Mouse (Mus musculus) olfactory bulb, adult 2 months (tissue): ENCODE data around the gene Tmem30a. TPM values are rescaled to one million over a fixed set of nuclear protein-coding genes. Genes with fewer than 3 reads are reported as not detected.

ENCODE experiments used
- H3K27ac ChIP-seq: fragments of 200-500 bp; 2 replicates; pipeline ENCODE4 v1.5.1; 2012; ENCODE audit warnings: low read depth, low read length; ENCODE audit not compliant: insufficient read depth
- H3K4me1 ChIP-seq: fragments of 200-500 bp; 2 replicates; pipeline ENCODE4 v1.6.1; 2012; ENCODE audit warnings: low read length; ENCODE audit not compliant: control insufficient read depth, insufficient read depth
- H3K4me3 ChIP-seq: fragments of 200-500 bp; 2 replicates; pipeline ENCODE4 v1.5.1; 2012; ENCODE audit warnings: mild to moderate bottlenecking, low read depth, low read length, moderate library complexity; ENCODE audit not compliant: insufficient read depth
- CTCF ChIP-seq: fragments of 200-500 bp; IDR thresholded peaks from 2 replicates; pipeline ENCODE4 v1.5.1; 2012; ENCODE audit warnings: low read depth, mild to moderate bottlenecking, low read length, moderate library complexity; ENCODE audit not compliant: insufficient read depth
- POLR2A ChIP-seq: fragments of 200-500 bp; IDR thresholded peaks from 2 replicates; pipeline ENCODE4 v1.6.1; 2012; ENCODE audit warnings: mild to moderate bottlenecking, low read depth, low read length, moderate library complexity; ENCODE audit not compliant: insufficient read depth
- WGBS: fragments of 180-500 bp; shearing (Covaris S2); methylation state at CpG from one replicate; pipeline ENCODE4 v1.1.7; 2018; 5-methylcytosine and 5-hydroxymethylcytosine counted together
- polyA plus RNA-seq: library from polyadenylated mRNA; stranded (reverse); fragments of >200 nt; gene quantifications from 2 replicates; pipeline ENCODE4 v1.2.4, GENCODE M21; 2012; ENCODE audit warnings: low replicate concordance; ENCODE audit not compliant: missing spikeins, insufficient read depth, insufficient read length

Tmem30a gene
- polyA plus RNA-seq, 1 experiment: 112 TPM

DNA sequence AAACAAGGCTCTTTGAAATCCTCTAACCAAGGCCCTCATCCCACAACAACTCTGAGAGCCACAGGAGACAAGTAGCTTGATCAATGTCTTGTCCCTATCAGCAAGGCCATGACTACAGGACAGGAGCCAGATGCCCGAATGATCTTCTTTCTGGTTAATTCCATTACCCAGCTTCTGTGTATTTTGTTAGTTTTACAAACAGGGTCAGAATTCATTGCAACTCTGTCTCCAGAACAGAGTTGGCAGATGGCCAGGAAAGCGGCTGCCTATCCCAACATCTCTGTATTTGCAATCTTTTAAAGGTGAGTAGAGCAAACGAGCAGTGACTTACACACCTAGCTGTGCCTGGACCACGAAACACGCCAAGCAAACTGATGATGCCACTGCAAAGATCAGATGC lies 63.0 kb downstream of the Tmem30a start:
- 71% methylated on average over 5 of the region's 5 CpGs for WGBS
- H3K27ac ChIP-seq: no peak overlapping the region
- TF ChIP-seq POLR2A (no peak), CTCF (no peak)
- H3K4me1 ChIP-seq: no peaks in the 10 kb centered on the region
- no peak overlapping the region for H3K4me3 ChIP-seq

DNA sequence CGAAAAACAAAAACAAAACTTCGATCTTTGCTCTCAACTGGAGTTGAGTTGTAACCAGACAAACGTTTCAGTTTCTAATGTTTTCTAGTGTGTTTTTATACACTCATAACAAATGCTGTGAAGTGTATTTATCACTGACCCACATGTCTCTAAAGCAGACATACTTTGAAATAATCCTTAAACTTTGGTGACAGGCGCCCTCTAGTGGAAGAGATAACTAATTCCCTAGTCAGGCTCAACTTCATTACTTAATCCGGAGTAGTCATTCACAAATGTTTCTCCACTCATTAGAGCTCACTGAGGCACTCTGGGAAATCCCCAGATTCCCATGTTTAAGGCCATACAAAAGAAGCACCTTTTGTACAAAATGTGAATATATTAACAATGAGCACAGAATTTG lies 70.2 kb downstream of the Tmem30a start:
- TF ChIP-seq CTCF (no peak), POLR2A (no peak)
- H3K27ac ChIP-seq: no peak overlapping the region
- H3K4me3 ChIP-seq: no peak overlapping the region
- H3K4me1 ChIP-seq: peaks cover 15% of the 10 kb centered on the region
- 35% methylated on average over 5 of the region's 5 CpGs for WGBS

DNA sequence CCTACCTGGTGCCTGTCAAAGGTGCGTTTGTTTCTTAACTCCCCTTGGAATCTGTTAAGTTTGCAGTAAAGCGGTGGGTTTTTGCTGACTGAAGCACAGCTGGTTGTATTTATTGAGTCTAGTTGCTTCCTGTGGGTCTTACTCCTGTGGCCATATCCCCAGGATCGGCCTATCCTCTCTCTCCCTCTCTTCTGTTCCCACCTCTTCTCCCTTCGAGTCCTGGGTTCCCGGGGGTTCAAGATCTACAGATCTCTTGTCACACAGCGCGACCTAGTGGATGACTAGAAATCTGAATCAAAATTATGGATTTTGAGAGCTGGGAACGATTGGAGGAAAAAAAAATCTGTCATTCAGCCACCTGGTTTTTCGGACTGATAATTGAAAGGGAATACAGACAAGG lies 72.3 kb downstream of the Tmem30a start:
- peaks cover 18% of the 10 kb centered on the region for H3K4me1 ChIP-seq
- TF ChIP-seq POLR2A (no peak), CTCF (peak; percentile 24; the same call in 1 of the 2 replicates)
- WGBS: 10% methylated on average over 9 of the region's 9 CpGs
- no peak overlapping the region for H3K27ac ChIP-seq
- H3K4me3 ChIP-seq: no peak overlapping the region

DNA sequence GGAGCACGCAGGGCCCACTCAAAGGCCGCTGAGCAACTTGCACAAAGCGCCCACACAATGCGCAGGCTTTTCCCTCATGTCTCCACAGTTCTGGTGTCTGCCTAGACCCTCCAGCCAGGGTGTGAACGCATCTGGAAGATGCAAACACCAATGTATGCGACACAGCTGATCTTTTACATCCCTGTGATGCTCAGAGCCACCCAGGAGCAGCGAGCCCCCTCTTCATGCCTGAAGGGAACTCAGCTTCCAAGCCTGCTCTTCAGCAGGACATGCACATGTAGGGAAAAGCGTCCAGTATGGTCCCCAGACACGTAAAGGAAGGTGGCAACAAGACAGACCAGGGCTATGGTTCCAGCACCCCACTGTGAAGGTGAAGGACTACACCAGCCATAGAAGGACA lies 73.2 kb downstream of the Tmem30a start:
- Histone ChIP-seq H3K27ac (no peak overlapping the region), H3K4me1 (peaks cover 18% of the 10 kb centered on the region), H3K4me3 (no peak overlapping the region)
- WGBS: 80% methylated on average over 9 of the region's 9 CpGs
- TF ChIP-seq POLR2A (no peak), CTCF (no peak)

DNA sequence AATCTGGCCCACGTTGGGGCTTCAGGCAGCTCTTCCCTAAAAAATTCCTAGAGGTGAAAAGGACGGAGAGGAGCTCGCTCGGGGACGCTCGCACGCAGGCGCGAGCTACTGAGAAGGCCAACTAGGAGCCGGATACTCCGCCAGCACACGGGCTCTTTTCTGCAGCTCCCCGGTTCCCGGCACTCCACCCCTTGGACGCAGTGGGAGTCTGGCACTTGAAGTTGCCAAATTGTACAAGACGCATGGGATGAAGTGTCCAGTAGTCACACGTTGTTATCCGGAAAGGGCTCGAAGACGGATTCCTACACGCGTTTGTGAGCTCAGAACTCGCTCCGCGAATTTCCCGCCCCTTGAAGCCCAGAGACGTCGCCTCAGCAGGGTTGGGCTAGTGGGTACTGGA lies 73.9 kb downstream of the Tmem30a start:
- H3K27ac ChIP-seq: no peak overlapping the region

More for the DNA sequence above, 73.9 kb downstream of the Tmem30a start:
- Histone ChIP-seq H3K4me1 (peaks cover 24% of the 10 kb centered on the region), H3K4me3 (peak overlapping the region; percentile 54; the same call in 1 of the 2 replicates)
- TF ChIP-seq CTCF (no peak), POLR2A (no peak)
- WGBS: 4% methylated on average over 28 of the region's 28 CpGs

Other genes starting within 250 kb of the Tmem30a start
- not detected in 2 replicates for gene Col12a1, start 74.7 kb downstream of the Tmem30a start, polyA plus RNA-seq
- gene Cox7a2, start 33.6 kb downstream of the Tmem30a start, polyA plus RNA-seq: not detected in 2 replicates
- not detected in 2 replicates for gene Filip1, start 219.3 kb upstream of the Tmem30a start, polyA plus RNA-seq